ENCODE assay signal across 8 mouse cellular contexts in the genomic region with DNA sequence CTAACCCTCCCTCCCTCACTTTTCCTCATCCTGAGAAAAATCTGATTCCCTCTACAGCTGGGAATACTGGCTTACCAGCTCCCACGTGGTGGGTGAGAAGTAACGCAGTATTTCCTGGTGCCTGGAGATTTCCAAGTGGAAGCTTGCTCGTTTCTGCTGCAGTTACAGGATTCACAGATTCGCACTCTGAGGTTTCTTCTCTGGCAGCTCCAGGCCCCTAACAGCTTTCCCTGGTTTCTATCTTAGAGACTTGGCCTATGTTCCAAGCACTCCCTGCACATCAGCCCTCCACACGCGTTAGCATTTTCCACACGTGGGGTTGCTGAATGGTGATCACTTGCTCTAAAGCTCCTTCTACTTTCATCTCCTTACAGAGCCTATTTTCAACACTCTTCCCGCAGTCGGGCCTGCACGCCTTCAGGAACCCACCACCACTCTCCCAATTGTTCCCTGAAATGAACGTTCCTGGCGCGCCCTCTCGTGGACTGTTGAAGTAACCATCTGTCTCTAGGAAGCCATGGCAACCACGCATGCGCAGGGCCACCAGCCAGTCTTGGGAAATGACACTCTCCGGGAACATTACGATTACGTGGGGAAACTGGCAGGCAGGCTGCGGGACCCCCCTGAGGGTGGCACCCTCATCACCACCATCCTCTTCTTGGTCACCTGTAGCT. TPM values are rescaled to one million over a fixed set of nuclear protein-coding genes. Genes with fewer than 3 reads are reported as not detected.
DNase-seq lines count a peak whose midpoint lies in the region; ATAC-seq and TF ChIP-seq lines count a peak whose summit lies in the region.

No protein-coding gene starts in this region.

- peak; percentile 88 for DNase-seq in adrenal gland, adult 8-10 months
- DNase-seq in embryo, embryonic 11.5 days (ENCODE audit: low read depth, low spot score): peak; percentile 93
- peak; percentile 99 for DNase-seq in heart, adult 11 months
- peak; percentile 84 for DNase-seq in kidney, adult 11 months
- DNase-seq in left cerebral cortex, postnatal 4 days: peak; percentile 98

- 5% methylated on average over 20 of the region's 20 CpGs for WGBS in midbrain, embryonic 12.5 days
- 10% methylated on average over 20 of the region's 20 CpGs for WGBS in small intestine, adult 2 months

- H3K27me3 ChIP-seq in midbrain, embryonic 12.5 days: 0 out of 2 replicates have a peak, but pooled peaks cover 4% of the 10 kb centered on the region
- H3K27me3 ChIP-seq in small intestine, adult 2 months (ENCODE audit: control insufficient read depth, insufficient read depth, low read length): no peaks in the 10 kb centered on the region

- ATAC-seq in midbrain, embryonic 12.5 days (ENCODE audit: low FRiP score, low read depth): peak; percentile 82
- no peak for ATAC-seq in erythroid progenitor cell, adult 5-6 weeks (replicated peaks; ENCODE audit: low FRiP score, poor library complexity, severe bottlenecking)

- TF ChIP-seq POLR2A in small intestine, adult 2 months (IDR thresholded peaks at IDR 0.05; ENCODE audit: low read depth, low read length): no peak

- intact Hi-C loops in left cerebral cortex, postnatal 4 days (cut with DNase I): loop anchor here (2.0 to 5.0 kb wide), 3 partner anchors 206 to 468 kb away; a partner anchor contains a TSS

- H3K9me3 ChIP-seq in midbrain, embryonic 12.5 days: no peaks in the 10 kb centered on the region

- H3K4me2 ChIP-seq in midbrain, embryonic 12.5 days (replicated peaks): peak overlapping the region; percentile 46

- peak overlapping the region; percentile 55 for H3K9ac ChIP-seq in midbrain, embryonic 12.5 days (replicated peaks)

- peak; percentile 89; the same call in 1 of the 2 replicates for TF ChIP-seq CTCF in small intestine, adult 2 months (IDR thresholded peaks at IDR 0.05; ENCODE audit: extremely low read depth, insufficient read length, insufficient replicate concordance, low read depth, low read length)

- H3K27ac ChIP-seq in midbrain, embryonic 12.5 days (replicated peaks): peak overlapping the region; percentile 36
- no peak overlapping the region for H3K27ac ChIP-seq in small intestine, adult 2 months (ENCODE audit: insufficient read depth, low read depth, low read length)

- H3K4me1 ChIP-seq in midbrain, embryonic 12.5 days: peaks cover 19% of the 10 kb centered on the region
- H3K4me1 ChIP-seq in small intestine, adult 2 months (ENCODE audit: control insufficient read depth, insufficient read depth, insufficient read length, low read length): no peaks in the 10 kb centered on the region

- peak overlapping the region; percentile 23 for H3K4me3 ChIP-seq in midbrain, embryonic 12.5 days
- no peak overlapping the region for H3K4me3 ChIP-seq in small intestine, adult 2 months (ENCODE audit: low read depth, low read length)

- 0 out of 2 replicates have a peak, but pooled peaks cover 6% of the 10 kb centered on the region for H3K36me3 ChIP-seq in midbrain, embryonic 12.5 days
- H3K36me3 ChIP-seq in small intestine, adult 2 months (ENCODE audit: control insufficient read depth, insufficient read depth, low read length): no peaks in the 10 kb centered on the region

RNA-seq across cellular contexts. Expression of a gene that starts 10.0 kb away (rescaled TPM):
- total RNA-seq in adrenal gland, adult 8-10 months (2022): 10 to 100 TPM; 11.2 to 20.9 (median 14.8) TPM
- 1 to 10 TPM; 7.4 to 7.6 TPM for total RNA-seq in left cerebral cortex, postnatal 4 days (2021)
- 29.8 and 40.4 TPM in 2 replicates for polyA plus RNA-seq in midbrain, embryonic 12.5 days (2016; fragmentation: Nextera tagmentation; extraction: Ambion mirVana)
- polyA plus RNA-seq in small intestine, adult 2 months (2012; rRNA removed): 2.5 and 3.2 TPM in 2 replicates
- total RNA-seq in erythroid progenitor cell, adult 5-6 weeks (2015; ENCODE audit: low replicate concordance): 0.36 and 0.84 TPM in 2 replicates
- 0.13 TPM in 1 of 2 replicates, not detected in the other for total RNA-seq in erythroid progenitor cell, adult 5-6 weeks (2017; ENCODE audit: low replicate concordance)

Comparison
In these comparisons a context has a peak if more than half of its experiments do, and no peak if none do; other contexts are left out.
1. RNA of a gene that starts 10.0 kb away (total RNA-seq): 11.2 to 20.9 TPM in adrenal gland, adult 8-10 months and 7.4 to 7.6 TPM in left cerebral cortex, postnatal 4 days; 0.13 to 0.84 TPM in erythroid progenitor cell, adult 5-6 weeks; every median in the first group is over 4 times any median in the second.
2. Peak in every context shown above with its lines, with median percentiles within 50 percentile points of each other: DNase-seq.